Mouse (Mus musculus) adipocyte (in vitro differentiated cells): Measurements from ENCODE around the gene Nuf2.
A peak's percentile ranks its signal among the peaks of the same experiment; 100 is the strongest.
"Not testable (repeated sequence)": the region's sequence is repeated elsewhere in the genome, so short reads cannot be mapped to it uniquely, and the experiment has no call there.

ENCODE experiments used
- DNase-seq: peaks from one replicate; pipeline ENCODE4 v3.0.0-alpha.2; 2016; ENCODE audit warnings: low spot score

Nuf2 gene

GRCm38 (mm10) chr1:169530876-169531701 is at the start of gene Nuf2:
Gene Nuf2, minus strand, starts transcription at chr1:169531464.
- DNase-seq: peak; percentile 99

DNA sequence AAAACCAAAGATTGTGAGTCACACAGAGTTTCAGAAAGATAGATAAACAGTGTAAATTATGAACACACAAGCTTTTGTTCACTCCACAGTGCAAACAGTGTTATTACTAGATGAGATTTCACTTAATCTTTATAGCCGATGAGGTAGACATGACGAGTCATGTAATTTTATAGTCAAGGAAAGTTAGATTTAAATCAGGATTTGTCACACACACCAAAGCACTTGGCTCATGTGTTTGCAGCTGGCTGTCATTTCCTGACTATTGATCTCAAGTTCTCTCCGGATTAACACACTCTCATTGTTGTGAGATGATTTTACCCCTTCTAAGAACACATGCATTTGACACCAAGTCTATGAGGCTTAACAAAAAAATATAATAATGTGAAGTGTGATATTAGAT is 48.3 kb upstream of the Nuf2 start:
- no peak for DNase-seq

DNA sequence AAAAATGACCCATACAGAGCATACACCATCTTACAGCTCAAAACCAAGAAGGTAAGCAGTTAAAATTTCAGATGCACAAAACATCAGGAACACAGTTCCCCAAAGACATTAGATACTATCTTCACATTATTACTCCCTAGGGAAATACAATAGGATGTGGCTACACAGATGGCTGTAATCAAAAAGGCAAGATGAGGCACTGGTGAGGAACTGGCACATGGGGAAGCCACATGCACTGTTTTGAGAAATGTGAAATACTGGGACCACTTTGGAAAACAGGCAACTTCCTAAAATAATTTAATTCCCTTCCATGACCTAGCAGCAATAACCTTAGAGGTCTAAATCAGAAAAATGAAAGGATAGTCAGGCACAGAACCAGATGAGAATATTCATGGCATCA is 42.9 kb upstream of the Nuf2 start:
- DNase-seq: no peak

DNA sequence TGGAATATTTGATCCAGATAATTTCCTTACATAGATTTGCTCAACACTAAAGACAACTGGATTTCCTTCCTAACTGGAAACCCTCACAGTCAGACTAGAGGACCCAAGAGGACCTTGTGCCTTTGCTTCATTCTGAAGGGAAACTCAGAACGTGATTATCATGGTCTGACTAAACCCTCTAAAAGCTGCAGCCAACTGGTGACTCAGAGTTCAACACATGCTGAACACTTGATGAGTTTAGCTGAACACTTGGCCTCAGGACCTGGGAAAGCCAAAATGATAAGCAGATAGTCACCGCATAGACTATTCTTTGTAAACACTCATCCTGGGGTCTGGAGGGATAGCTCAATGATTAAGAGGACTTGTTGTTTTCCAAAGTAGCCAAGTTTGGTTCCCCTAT is 24.4 kb upstream of the Nuf2 start:
- DNase-seq: no peak

GRCm38 (mm10) chr1:169555019-169555418 is 23.8 kb upstream of the Nuf2 start:
- DNase-seq: no peak

- no peak for DNase-seq
Observed at GRCm38 (mm10) chr1:169553446-169553845, 22.2 kb upstream of the Nuf2 start.

GRCm38 (mm10) chr1:169540415-169540814 is 9.2 kb upstream of the Nuf2 start:
- no peak for DNase-seq

GRCm38 (mm10) chr1:169531702-169532535 is 655 bp upstream of the Nuf2 start:
- peak; percentile 82 for DNase-seq

DNA sequence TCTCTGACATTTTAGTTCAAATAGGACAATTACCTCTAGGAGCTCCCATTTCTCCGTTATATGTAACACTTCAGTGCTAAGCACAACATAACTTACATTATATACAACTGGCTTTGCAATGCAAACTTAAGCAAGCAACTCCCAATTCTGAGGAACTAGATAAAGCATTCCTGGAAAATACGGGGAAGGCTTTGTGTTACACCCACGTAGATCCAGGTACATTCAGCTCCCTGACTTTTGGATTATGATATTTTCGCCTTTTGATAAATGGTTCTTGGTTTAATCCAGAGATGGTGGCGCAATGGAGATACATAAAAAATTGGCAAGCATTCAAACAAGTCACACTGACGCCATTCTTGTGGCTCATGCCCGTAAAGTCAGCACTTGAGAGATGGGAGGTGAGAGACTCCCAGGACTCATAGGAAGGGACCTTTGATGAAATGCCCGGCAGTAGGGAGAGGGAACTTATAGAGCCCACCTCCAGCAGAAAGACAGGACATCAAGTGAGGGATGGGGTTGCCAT is 1.2 kb downstream of the Nuf2 start:
- no peak for DNase-seq

DNA sequence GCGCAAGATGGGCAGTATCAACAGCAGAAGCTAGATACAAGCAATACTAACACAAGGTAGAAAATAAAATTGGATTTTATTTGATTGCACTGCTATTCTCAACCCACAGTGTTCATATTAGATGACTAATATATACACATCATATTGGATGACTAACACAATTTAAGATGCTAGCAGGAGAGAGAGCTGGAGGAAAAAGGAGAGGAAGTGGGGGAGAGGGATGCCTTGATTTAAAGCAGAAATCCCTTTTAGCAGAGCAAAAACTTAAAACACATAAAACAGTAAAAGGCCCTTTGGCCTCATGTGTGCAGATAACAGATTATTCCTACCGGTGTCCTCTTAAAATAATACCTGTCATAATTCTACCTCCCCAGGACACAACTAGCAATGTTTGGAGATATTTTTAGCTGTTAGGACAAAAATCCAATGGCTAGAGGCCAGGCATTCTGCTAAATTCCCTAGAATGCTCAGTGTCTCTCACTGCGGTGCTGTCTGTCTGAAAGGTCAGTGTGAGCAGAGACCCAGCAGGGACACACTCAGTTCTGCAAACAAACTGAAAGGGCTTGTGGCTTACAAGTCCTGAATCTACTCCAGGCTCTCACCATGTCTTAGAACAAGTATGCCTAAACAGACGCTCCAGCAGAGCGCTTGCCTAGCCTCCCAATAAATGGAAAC is 5.1 kb downstream of the Nuf2 start:
- DNase-seq: peak; percentile 34

GRCm38 (mm10) chr1:169519337-169519736 is 11.9 kb downstream of the Nuf2 start:
- DNase-seq: no peak

GRCm38 (mm10) chr1:169517899-169518517 is 13.3 kb downstream of the Nuf2 start:
- DNase-seq: not testable (repeated sequence)

GRCm38 (mm10) chr1:169517376-169517892 is 13.8 kb downstream of the Nuf2 start:
- no peak for DNase-seq

DNA sequence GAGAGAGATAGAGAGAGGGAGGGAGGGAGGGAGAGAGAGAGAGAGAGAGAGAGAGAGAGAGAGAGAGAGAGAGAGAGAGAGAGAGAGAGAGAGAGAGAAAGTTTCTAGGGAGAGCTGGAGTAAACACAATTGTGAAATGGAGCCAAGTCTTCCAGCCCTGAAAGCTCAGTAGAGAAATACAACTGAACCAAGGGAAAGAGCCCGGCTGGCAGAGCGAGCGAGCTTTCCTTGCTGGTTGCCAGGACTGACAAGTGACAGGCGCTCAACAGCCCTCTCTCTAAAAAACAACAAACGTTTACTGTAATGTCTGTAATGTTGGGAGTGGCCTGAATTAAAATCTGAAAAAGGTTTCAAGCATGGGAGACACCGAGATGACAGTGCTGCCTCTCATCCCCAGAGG is 24.9 kb downstream of the Nuf2 start:
- no peak for DNase-seq

- peak; percentile 8 for DNase-seq
Observed at GRCm38 (mm10) chr1:169502876-169503275, 28.4 kb downstream of the Nuf2 start.

- DNase-seq: peak; percentile 10
Observed at GRCm38 (mm10) chr1:169495621-169496020, 35.6 kb downstream of the Nuf2 start.

GRCm38 (mm10) chr1:169491561-169491960 is 39.7 kb downstream of the Nuf2 start:
- DNase-seq: no peak

GRCm38 (mm10) chr1:169485408-169485885 is 45.8 kb downstream of the Nuf2 start:
- DNase-seq: no peak

DNA sequence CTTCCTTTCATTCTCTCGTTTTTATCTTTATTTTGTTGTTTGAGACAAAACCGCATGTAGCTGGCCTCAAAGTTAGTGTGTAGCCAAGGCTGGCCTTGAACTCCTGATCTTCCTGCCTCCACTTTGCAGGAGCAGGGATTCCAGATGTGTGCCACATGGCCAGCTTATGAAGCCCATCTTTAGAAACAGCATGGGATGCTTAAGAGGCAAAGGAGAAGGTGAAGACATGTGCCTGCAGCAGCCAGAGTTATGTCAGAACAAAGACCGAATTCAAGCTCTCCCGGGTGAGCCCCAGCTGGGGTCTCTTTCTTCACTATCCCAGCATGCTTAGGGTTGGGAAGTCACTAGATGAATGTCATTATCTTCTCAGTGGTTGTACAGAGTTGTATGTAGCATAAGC is 46.7 kb downstream of the Nuf2 start:
- DNase-seq: no peak

GRCm38 (mm10) chr1:169482596-169483335 is 48.5 kb downstream of the Nuf2 start:
- no peak for DNase-seq

DNA sequence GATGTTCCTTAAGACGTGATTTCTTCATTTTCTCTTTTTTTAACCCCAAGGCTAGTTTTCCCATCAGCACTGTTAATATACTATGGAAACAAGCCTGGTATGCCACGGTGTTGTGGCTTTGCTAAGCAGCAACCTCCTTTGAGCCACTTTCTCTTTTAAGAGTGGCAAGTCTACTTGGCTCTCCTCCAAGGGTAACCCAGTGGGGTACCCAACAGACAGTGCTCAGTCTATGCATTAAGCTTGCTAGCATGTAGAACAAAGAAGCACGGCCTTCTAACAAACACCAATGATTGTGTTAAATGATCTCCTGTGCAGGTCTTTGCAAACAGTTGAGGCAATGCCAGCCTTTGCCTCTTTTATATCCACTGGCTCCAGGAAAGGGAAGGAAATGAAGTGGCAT is 60.1 kb downstream of the Nuf2 start:
- DNase-seq: no peak
